Comparison of ENCODE assay signal across 8 mouse cellular contexts in genomic region chr16:4420298-4421054, GRCm38 (mm10). TPM values are rescaled to one million over a fixed set of nuclear protein-coding genes. Genes with fewer than 3 reads are reported as not detected.
DNase-seq lines count a peak whose midpoint lies in the region; ATAC-seq lines count a peak whose summit lies in the region.

TSS of gene Adcy9 (minus strand) at chr16:4420498.

- peak; percentile 95 to 97 for DNase-seq in adrenal gland, adult (ENCODE audit: inconsistent age in 2 of 2, low spot score in 1 of 2)
- DNase-seq in embryo, embryonic 10 days (ENCODE audit: low spot score) = peak; percentile 89
- peak; percentile 91 for DNase-seq in gastrocnemius, postnatal 14 days
- peak; percentile 83 to 95 for DNase-seq in left cerebral cortex, postnatal 10 days (ENCODE audit: extremely low spot score in 1 of 2, low spot score in 2 of 2)
- DNase-seq in right cerebral cortex, postnatal 14 days = peak; percentile 92
- DNase-seq in urinary bladder, postnatal 36 days (ENCODE audit: low spot score in 2 of 2) = peak; percentile 85 to 87

- peak; percentile 75 for ATAC-seq in inflammation-experienced regulatory T-cells, adult 6 months
- peak; percentile 81 for ATAC-seq in megakaryocyte progenitor cell, adult 5-6 weeks (replicated peaks; ENCODE audit: poor library complexity)

- intact Hi-C loops in gastrocnemius, postnatal 14 days (cut with DNase I; ENCODE audit: low total_unique reads) = loop anchor here (5.0 kb wide), 2 partner anchors 47 to 103 kb away; no protein-coding TSS in a partner anchor
- intact Hi-C loops in left cerebral cortex, postnatal 10 days (cut with DNase I) = no loop called here

RNA-seq across cellular contexts. Expression of gene Adcy9, which starts in this region (rescaled TPM):
- 10 to 100 TPM; 22.3 to 22.7 TPM for total RNA-seq in gastrocnemius, postnatal 14 days (2021)
- under 1 TPM in 2 of 3 experiments, not detected in 1; 0.12 to 0.49 TPM for polyA plus RNA-seq in inflammation-experienced regulatory T-cells, adult 6 months (2017; shearing (Covaris generic))
- 10 to 100 TPM; 30.8 to 35.9 TPM for total RNA-seq in left cerebral cortex, postnatal 10 days (2021)
- 1.1 and 2.7 TPM in 2 replicates for total RNA-seq in megakaryocyte progenitor cell, adult 5-6 weeks (2015)
- 3.7 and 4.7 TPM in 2 replicates for total RNA-seq in megakaryocyte progenitor cell, adult 5-6 weeks (2017)

Comparison
In these comparisons a context has a peak if more than half of its experiments do, and no peak if none do; other contexts are left out.
1. Peak in every context shown above with its lines: DNase-seq and ATAC-seq.
2. RNA of gene Adcy9 (total RNA-seq): 30.8 to 35.9 TPM in left cerebral cortex, postnatal 10 days and 22.3 to 22.7 TPM in gastrocnemius, postnatal 14 days; 1.1 to 4.7 TPM in megakaryocyte progenitor cell, adult 5-6 weeks; every median in the first group is over 4 times any median in the second.
3. Peak in ATAC-seq in inflammation-experienced regulatory T-cells, adult 6 months; RNA of the gene not detected or under 1 TPM.